Mouse (Mus musculus) heart, embryonic 15.5 days (tissue): ENCODE data around the gene Acp5. TPM values are rescaled to one million over a fixed set of nuclear protein-coding genes. Genes with fewer than 3 reads are reported as not detected.
A peak's percentile ranks its signal among the peaks of the same experiment; 100 is the strongest.

ENCODE experiments used
- ATAC-seq: fragments of 200-750 bp; cut with Nextera tagmentation; replicated peaks from 2 replicates; pipeline ENCODE4 v1.8.0; 2017; ENCODE audit warnings: low read depth, moderate TSS enrichment; ENCODE audit not compliant: insufficient number of reproducible peaks, insufficient read depth, low FRiP score
- H3K27ac ChIP-seq: fragments of 300-500 bp; sonication (generic); 2 replicates; pipeline ENCODE4 v1.5.1; 2015; ENCODE audit warnings: mild to moderate bottlenecking, inconsistent platforms
- H3K27me3 ChIP-seq: fragments of 300-500 bp; sonication (generic); 2 replicates; pipeline ENCODE4 v1.6.1; 2015; ENCODE audit warnings: inconsistent platforms
- H3K36me3 ChIP-seq: fragments of 300-500 bp; sonication (generic); 2 replicates; pipeline ENCODE4 v1.6.1; 2015; ENCODE audit warnings: mild to moderate bottlenecking, inconsistent platforms
- H3K4me1 ChIP-seq: fragments of 300-500 bp; sonication (generic); replicated peaks from 2 replicates; pipeline ENCODE4 v1.6.1; 2015; ENCODE audit warnings: inconsistent platforms
- H3K4me2 ChIP-seq: fragments of 300-500 bp; sonication (generic); 2 replicates; pipeline ENCODE4 v1.6.1; 2015; ENCODE audit warnings: inconsistent platforms, mild to moderate bottlenecking, moderate library complexity
- H3K4me3 ChIP-seq: fragments of 300-500 bp; sonication (generic); 2 replicates; pipeline ENCODE4 v1.5.1; 2015; ENCODE audit warnings: mild to moderate bottlenecking, inconsistent platforms
- H3K9ac ChIP-seq: fragments of 300-500 bp; sonication (generic); 2 replicates; pipeline ENCODE4 v1.6.1; 2015; ENCODE audit warnings: mild to moderate bottlenecking, inconsistent platforms
- H3K9me3 ChIP-seq: fragments of 300-500 bp; sonication (generic); replicated peaks from 2 replicates; pipeline ENCODE4 v1.6.1; 2016; ENCODE audit warnings: inconsistent platforms
- WGBS: fragments of 180-500 bp; shearing (Covaris S2); methylation state at CpG from one replicate; pipeline ENCODE4 v1.1.7; 2015; ENCODE audit warnings: mixed read lengths; 5-methylcytosine and 5-hydroxymethylcytosine counted together
- polyA plus RNA-seq: library from polyadenylated mRNA; unstranded; fragments of >200 nt; fragmentation: Nextera tagmentation; extraction: Ambion mirVana; gene quantifications from 2 replicates; pipeline ENCODE4 v1.2.1, GENCODE M21; 2015

Gene Acp5
- polyA plus RNA-seq, 1 experiment from 2014 or later: 3.0 TPM

DNA sequence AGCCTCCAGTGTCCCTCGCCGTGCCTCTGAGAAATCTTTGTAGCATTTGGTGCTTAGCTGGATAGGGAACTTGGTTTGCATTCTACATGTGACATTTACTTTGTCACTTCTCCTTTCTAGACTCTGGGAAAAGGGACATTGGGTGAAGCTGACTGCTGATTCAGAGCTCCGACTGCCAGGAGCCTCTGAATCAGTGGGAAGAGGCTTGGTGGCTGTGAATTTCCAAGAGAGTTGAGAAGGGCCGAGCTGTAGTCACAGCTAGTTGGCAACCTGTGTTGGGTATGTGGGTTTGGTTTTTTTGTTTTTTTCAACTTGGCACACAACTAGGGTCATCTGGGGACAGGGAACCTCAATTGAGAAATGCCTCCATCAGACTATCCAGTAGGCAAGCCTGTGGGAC lies 16.0 kb downstream of the Acp5 start:
- no peak overlapping the region for H3K9ac ChIP-seq
- H3K9me3 ChIP-seq: no peaks in the 10 kb centered on the region
- H3K4me1 ChIP-seq: peaks cover 18% of the 10 kb centered on the region
- no peak for ATAC-seq
- no peak overlapping the region for H3K27ac ChIP-seq
- no peak overlapping the region for H3K4me3 ChIP-seq
- WGBS: 90% methylated on average over 4 of the region's 4 CpGs
- H3K36me3 ChIP-seq: no peaks in the 10 kb centered on the region
- no peak overlapping the region for H3K4me2 ChIP-seq
- H3K27me3 ChIP-seq: no peaks in the 10 kb centered on the region

- peak overlapping the region; percentile 55; the same call in 1 of the 2 replicates for H3K9ac ChIP-seq
- H3K27ac ChIP-seq: no peak overlapping the region; the same call in 1 of the 2 replicates
- H3K36me3 ChIP-seq: peaks cover 9% of the 10 kb centered on the region
- H3K9me3 ChIP-seq: no peaks in the 10 kb centered on the region
- H3K27me3 ChIP-seq: no peaks in the 10 kb centered on the region
- ATAC-seq: no peak
- peak overlapping the region; percentile 87 for H3K4me2 ChIP-seq
- peaks cover 18% of the 10 kb centered on the region for H3K4me1 ChIP-seq
- H3K4me3 ChIP-seq: peak overlapping the region; percentile 95
- WGBS: 35% methylated on average over 10 of the region's 10 CpGs
Measured at GRCm38 (mm10) chr9:22117754-22118456, 17.6 kb downstream of the Acp5 start.

DNA sequence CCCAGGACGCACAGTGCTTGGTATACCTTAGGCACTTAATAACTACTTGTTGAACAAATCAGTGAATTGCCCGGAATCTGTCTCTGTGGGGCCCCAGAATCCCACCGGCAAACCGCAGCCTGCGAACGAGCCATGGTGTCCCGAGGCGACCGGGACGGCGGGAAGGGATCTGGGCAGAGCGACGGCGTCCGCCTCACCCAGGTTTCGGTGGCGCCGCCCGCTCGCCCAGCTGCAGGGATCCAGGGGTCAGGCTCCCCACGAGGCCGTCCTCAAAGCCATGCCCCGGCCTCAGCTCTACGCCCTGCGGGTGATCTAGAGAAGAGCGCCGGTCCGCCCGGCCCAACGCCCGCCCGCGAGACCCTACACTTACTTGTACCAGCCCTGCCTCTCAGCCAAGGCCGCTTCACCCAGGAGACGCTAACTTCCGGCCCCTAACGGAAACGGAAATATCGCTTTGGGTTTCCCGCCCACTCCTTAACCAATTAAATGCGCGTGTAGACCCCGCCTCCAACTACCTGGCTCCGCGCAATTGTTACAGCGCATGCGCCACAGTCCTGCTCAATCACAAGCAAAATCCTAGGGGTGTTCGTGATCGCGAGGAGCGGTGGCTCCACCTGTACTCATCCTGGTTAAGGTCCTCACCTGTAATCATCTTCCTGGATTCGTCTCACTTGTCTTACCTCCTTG lies 18.6 kb downstream of the Acp5 start, which contains the start of gene Elof1:
Gene Elof1, minus strand, starts transcription at position 433 of the 687 bp plus-strand sequence.
- peaks cover 19% of the 10 kb centered on the region for H3K36me3 ChIP-seq
- H3K4me3 ChIP-seq: peak within 1 kb of the TSS; percentile 95
- H3K4me2 ChIP-seq: peak within 1 kb of the TSS; percentile 87
- peak; percentile 91 for ATAC-seq
- H3K9ac ChIP-seq: peak within 1 kb of the TSS; percentile 90
- under 1% methylated on average over 52 of the region's 52 CpGs for WGBS
- no peaks in the 10 kb centered on the region for H3K9me3 ChIP-seq
- H3K27ac ChIP-seq: peak within 1 kb of the TSS; percentile 69
- no peaks in the 10 kb centered on the region for H3K27me3 ChIP-seq
- peaks cover 18% of the 10 kb centered on the region for H3K4me1 ChIP-seq

DNA sequence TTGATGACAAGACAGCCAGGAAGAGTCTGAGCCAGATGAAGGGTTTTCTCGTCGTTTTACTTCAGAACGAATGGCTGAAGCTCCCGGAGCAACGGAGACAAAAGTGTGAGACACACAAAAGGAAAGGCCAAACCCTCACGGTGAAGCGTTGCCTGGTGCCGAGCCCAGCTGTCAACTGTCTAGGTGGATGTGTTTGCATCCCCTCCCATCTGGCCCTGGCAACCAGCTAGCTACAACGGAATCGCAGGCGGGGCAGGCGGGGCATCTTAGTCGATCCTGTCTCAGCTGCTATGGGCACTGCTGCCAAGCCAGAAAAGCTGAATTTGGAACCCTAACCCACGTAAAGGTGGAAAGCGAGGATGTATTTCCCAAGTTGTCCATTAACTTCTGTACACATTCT lies 19.4 kb downstream of the Acp5 start:
- ATAC-seq: no peak
- WGBS: 24% methylated on average over 15 of the region's 15 CpGs
- peak overlapping the region; percentile 90 for H3K9ac ChIP-seq
- H3K36me3 ChIP-seq: peaks cover 24% of the 10 kb centered on the region
- no peaks in the 10 kb centered on the region for H3K27me3 ChIP-seq
- peak overlapping the region; percentile 95 for H3K4me3 ChIP-seq
- peak overlapping the region; percentile 87 for H3K4me2 ChIP-seq
- no peak overlapping the region for H3K27ac ChIP-seq
- H3K9me3 ChIP-seq: no peaks in the 10 kb centered on the region
- peaks cover 18% of the 10 kb centered on the region for H3K4me1 ChIP-seq

- H3K27ac ChIP-seq: no peak overlapping the region
- H3K9me3 ChIP-seq: no peaks in the 10 kb centered on the region
- H3K4me3 ChIP-seq: peak overlapping the region; percentile 95
- peaks cover 18% of the 10 kb centered on the region for H3K4me1 ChIP-seq
- H3K9ac ChIP-seq: no peak overlapping the region
- H3K36me3 ChIP-seq: peaks cover 24% of the 10 kb centered on the region
- H3K4me2 ChIP-seq: peak overlapping the region; percentile 87
- no peaks in the 10 kb centered on the region for H3K27me3 ChIP-seq
- no peak for ATAC-seq
- 86% methylated on average over 4 of the region's 4 CpGs for WGBS
Measured at GRCm38 (mm10) chr9:22115635-22116034, 19.9 kb downstream of the Acp5 start.

DNA sequence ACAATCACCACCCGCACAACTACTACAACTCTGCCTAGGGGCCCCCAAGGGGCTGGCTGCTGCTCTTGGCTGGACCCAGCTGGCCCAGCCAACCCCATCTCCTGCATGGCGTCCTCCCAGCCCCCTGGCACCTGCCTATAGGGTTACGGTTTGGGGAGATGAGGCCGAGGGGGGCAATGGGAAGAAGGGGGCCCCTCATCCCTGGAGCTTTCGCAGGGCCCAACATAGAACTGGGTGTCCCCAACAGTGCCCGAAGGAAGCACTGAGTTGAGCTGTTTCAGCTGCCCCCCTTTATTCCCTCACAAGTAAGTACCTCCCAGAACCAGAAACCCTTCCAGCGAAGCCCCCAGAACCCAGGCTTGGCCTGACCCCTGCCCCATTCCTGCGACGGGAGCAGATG lies 27.3 kb downstream of the Acp5 start:
- no peak for ATAC-seq
- H3K27me3 ChIP-seq: no peaks in the 10 kb centered on the region
- no peak overlapping the region for H3K27ac ChIP-seq
- no peak overlapping the region for H3K4me3 ChIP-seq
- H3K9ac ChIP-seq: no peak overlapping the region
- H3K4me2 ChIP-seq: no peak overlapping the region
- H3K4me1 ChIP-seq: no peaks in the 10 kb centered on the region
- no peaks in the 10 kb centered on the region for H3K9me3 ChIP-seq
- peaks cover 33% of the 10 kb centered on the region for H3K36me3 ChIP-seq
- 86% methylated on average over 9 of the region's 9 CpGs for WGBS

DNA sequence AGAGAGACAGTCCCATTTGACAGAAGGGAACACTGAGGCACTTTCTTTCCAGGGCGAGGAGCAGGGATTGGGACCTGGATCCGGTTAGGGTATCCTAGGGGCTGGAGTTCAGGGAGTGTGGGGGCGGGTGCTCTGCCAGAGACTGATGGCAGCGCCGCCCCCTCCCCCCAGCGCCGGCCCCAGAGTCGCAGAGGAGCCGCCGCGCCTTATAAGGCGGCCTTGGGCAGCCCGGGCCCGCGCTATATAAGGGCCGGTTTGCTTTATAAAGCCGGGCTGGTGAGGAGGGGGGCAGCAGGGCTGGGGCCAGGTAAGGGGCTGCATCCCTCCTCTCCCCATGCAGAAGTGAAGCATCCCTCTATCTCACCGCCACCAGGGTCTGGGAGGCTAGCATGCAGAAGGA lies 35.6 kb downstream of the Acp5 start:
- 2% methylated on average over 18 of the region's 18 CpGs for WGBS
- Histone ChIP-seq H3K4me2 (peak overlapping the region; percentile 61), H3K4me3 (peak overlapping the region; percentile 37), H3K9ac (peak overlapping the region; percentile 49), H3K4me1 (peaks cover 24% of the 10 kb centered on the region), H3K36me3 (0 out of 2 replicates have a peak, but pooled peaks cover 5% of the 10 kb centered on the region), H3K9me3 (no peaks in the 10 kb centered on the region), H3K27me3 (peaks cover 11% of the 10 kb centered on the region; the same call in 1 of the 2 replicates), H3K27ac (peak overlapping the region; percentile 70)
- ATAC-seq: peak; percentile 74

DNA sequence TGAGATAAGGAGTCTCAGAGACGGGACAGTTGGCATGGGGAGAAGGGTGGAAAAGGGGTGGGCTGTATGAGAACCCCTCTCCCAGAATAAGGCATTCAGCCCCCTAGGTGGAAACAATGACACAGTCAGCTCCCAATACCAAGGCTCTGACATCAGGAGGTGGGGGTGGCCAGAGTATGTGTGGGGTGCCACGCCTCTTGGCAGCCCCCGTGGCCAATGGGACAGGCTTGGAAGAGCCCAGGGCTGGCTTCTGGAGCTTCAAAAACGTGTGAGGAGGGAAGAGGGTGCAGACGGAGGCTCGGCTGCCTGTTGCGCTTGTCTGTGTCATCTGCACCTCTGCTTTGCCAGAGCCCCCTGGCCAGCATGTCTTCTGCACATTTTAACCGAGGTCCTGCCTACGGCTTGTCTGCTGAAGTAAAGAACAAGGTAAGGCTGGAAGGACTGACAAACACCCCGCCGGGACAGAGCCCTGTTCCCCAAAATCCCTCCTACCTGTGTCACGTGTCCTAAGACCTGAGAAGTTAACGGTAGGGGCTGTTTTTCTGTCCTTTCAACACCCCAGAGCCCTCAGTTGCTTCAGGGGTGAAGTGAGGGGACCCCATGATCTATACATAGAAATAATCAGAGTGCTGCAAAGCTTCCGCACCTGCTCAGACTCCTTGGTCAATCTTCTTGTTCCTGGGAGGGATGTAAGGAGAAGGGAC lies 36.4 kb downstream of the Acp5 start, which contains the start of gene Cnn1:
Gene Cnn1, plus strand, starts transcription at position 224 of the 704 bp plus-strand sequence.
- peaks cover 24% of the 10 kb centered on the region for H3K4me1 ChIP-seq
- H3K4me2 ChIP-seq: peak within 1 kb of the TSS; percentile 61
- WGBS: 3% methylated on average over 14 of the region's 14 CpGs
- 0 out of 2 replicates have a peak, but pooled peaks cover 5% of the 10 kb centered on the region for H3K36me3 ChIP-seq
- peaks cover 11% of the 10 kb centered on the region; the same call in 1 of the 2 replicates for H3K27me3 ChIP-seq
- H3K9ac ChIP-seq: peak within 1 kb of the TSS; percentile 49
- H3K9me3 ChIP-seq: no peaks in the 10 kb centered on the region
- H3K4me3 ChIP-seq: peak within 1 kb of the TSS; percentile 37
- peak within 1 kb of the TSS; percentile 70 for H3K27ac ChIP-seq
- peak; percentile 21; the same call in 1 of the 2 replicates for ATAC-seq

DNA sequence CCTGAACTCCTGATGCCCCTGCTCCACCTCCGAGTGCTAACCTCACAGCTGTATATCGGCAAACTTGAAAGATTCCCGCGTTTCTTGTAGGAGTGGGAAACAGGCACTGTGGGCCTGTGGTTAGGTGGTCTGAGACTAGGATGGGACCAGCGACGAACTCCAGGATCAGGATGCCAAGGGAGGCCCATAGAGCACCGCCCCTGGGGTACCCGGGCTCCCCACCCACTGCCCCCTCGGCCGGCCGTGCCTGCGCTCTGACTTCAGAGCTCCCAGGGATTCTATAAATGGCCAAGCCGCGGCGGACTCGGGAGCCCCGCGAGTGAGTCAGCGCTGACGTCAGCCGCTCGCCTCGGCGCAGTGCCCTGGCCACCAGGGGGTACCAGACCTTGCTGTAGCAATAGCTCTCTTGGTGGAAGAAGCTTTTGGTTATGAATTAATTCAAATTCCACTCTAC lies 39.6 kb downstream of the Acp5 start:
- ATAC-seq: peak; percentile 68
- Histone ChIP-seq H3K9me3 (no peaks in the 10 kb centered on the region), H3K36me3 (no peaks in the 10 kb centered on the region), H3K4me1 (peaks cover 19% of the 10 kb centered on the region), H3K4me3 (peak overlapping the region; percentile 46), H3K4me2 (peak overlapping the region; percentile 72), H3K27ac (peak overlapping the region; percentile 46; the same call in 1 of the 2 replicates), H3K27me3 (peaks cover 11% of the 10 kb centered on the region; the same call in 1 of the 2 replicates), H3K9ac (peak overlapping the region; percentile 58)
- under 1% methylated on average over 24 of the region's 24 CpGs for WGBS

DNA sequence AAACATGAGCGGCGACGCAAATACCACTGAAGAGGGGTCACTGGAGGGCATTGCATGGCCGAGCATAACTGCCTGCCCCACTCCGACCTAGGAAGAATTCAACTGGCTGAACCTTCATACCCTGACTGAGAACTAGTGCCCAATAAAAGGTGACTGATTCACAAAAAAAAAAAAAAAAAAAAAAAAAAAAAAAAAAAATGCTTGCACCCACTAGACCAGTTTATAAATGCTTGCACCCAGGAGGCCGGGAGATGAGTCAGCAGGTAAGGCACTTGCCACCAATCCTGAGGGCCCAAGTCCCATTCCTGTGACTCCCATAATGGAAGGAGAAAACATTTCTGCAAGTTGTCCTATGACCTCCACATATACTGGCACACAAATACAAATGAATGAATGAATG lies 42.8 kb downstream of the Acp5 start:
- ATAC-seq: no peak
- Histone ChIP-seq H3K9me3 (no peaks in the 10 kb centered on the region), H3K27me3 (peaks cover 2% of the 10 kb centered on the region; the same call in 1 of the 2 replicates), H3K27ac (no peak overlapping the region), H3K4me1 (no peaks in the 10 kb centered on the region; the same call in 1 of the 2 replicates), H3K4me2 (no peak overlapping the region), H3K4me3 (no peak overlapping the region), H3K36me3 (no peaks in the 10 kb centered on the region), H3K9ac (no peak overlapping the region)
- WGBS: 82% methylated on average over 6 of the region's 6 CpGs

DNA sequence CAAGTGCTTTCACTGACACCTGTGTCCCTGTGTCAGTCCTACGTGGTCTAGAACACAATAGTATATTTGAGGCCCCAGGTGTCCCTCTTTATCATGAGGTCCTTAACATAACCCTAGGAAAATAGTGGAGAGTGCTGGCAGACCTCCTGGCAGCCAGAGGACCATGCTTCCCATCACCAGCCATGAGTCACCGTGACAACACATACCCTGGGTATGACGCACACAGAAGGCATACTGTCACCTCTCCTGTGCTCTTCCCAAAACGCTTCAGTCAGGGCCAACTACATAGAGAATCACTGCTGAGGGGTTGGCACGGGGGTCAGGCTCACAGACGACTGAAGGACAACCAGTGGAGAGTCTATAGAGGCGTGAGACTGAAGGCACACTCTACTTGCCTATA lies 45.5 kb downstream of the Acp5 start:
- Histone ChIP-seq H3K4me2 (no peak overlapping the region), H3K4me3 (no peak overlapping the region), H3K9ac (no peak overlapping the region), H3K27ac (no peak overlapping the region), H3K36me3 (no peaks in the 10 kb centered on the region), H3K4me1 (peaks cover 7% of the 10 kb centered on the region), H3K9me3 (no peaks in the 10 kb centered on the region), H3K27me3 (no peaks in the 10 kb centered on the region)
- 65% methylated on average over 7 of the region's 7 CpGs for WGBS
- ATAC-seq: no peak
